Mouse (Mus musculus) MEL-GATA-1-ER (cell line): ENCODE results near the gene Marcksl1.

Experiments
- DNase-seq: peaks from one replicate; pipeline ENCODE4 v3.0.0-alpha.2; 2012; ENCODE audit warnings: low read depth; ENCODE audit errors: extremely low read depth

Marcksl1 gene

GRCm38 (mm10) chr4:129513086-129513767 is at the start of gene Marcksl1:
Marcksl1 (plus strand) TSS chr4:129513581.
- DNase-seq = peak; percentile 32

- no peak for DNase-seq
These were observed 49.0 kb upstream of the Marcksl1 start for GRCm38 (mm10) chr4:129464286-129464815.

GRCm38 (mm10) chr4:129476047-129476446 is 37.3 kb upstream of the Marcksl1 start:
- no peak for DNase-seq

- DNase-seq = no peak
These were observed 33.5 kb upstream of the Marcksl1 start for GRCm38 (mm10) chr4:129479863-129480262.

- no peak for DNase-seq
These were observed 32.3 kb upstream of the Marcksl1 start for GRCm38 (mm10) chr4:129481090-129481489.

GRCm38 (mm10) chr4:129490972-129491880 is 22.2 kb upstream of the Marcksl1 start, which contains the start of the genes Tssk3 and Fam229a:
Tssk3 (minus strand) TSS chr4:129491022.
Fam229a (plus strand) TSS chr4:129491190.
- DNase-seq = no peak

- DNase-seq = no peak
These were observed 18.7 kb upstream of the Marcksl1 start for GRCm38 (mm10) chr4:129494681-129495080.

GRCm38 (mm10) chr4:129495672-129496562 is 17.5 kb upstream of the Marcksl1 start:
- DNase-seq = no peak

- DNase-seq = peak; percentile 38
These were observed 16.8 kb upstream of the Marcksl1 start for GRCm38 (mm10) chr4:129496631-129497030.

- DNase-seq = no peak
These were observed 14.4 kb upstream of the Marcksl1 start for GRCm38 (mm10) chr4:129498941-129499340.

- DNase-seq = no peak
These were observed 13.4 kb upstream of the Marcksl1 start for GRCm38 (mm10) chr4:129500017-129500416.

- peak; percentile 42 for DNase-seq
These were observed 12.5 kb upstream of the Marcksl1 start for GRCm38 (mm10) chr4:129500607-129501566.

GRCm38 (mm10) chr4:129502327-129502888 is 11.0 kb upstream of the Marcksl1 start:
- no peak for DNase-seq

GRCm38 (mm10) chr4:129502901-129503444 is 10.4 kb upstream of the Marcksl1 start:
- no peak for DNase-seq

GRCm38 (mm10) chr4:129505511-129505910 is 7.9 kb upstream of the Marcksl1 start:
- DNase-seq = no peak

- DNase-seq = no peak
These were observed 5.7 kb upstream of the Marcksl1 start for GRCm38 (mm10) chr4:129507434-129508236.

- DNase-seq = no peak
These were observed 5.2 kb upstream of the Marcksl1 start for GRCm38 (mm10) chr4:129508237-129508515.

GRCm38 (mm10) chr4:129508834-129509600 is 4.4 kb upstream of the Marcksl1 start:
- no peak for DNase-seq
